Mouse (Mus musculus): ENCODE results near the gene Tlk1.
A peak's percentile ranks its signal among the peaks of the same experiment; 100 is the strongest.
"Not testable (repeated sequence)": the region's sequence is repeated elsewhere in the genome, so short reads cannot be mapped to it uniquely, and the experiment has no call there.

Gene Tlk1

GRCm38 (mm10) chr2:70823926-70824800 lies 1.4 kb downstream of the Tlk1 start:
- peak; percentile 68 for DNase-seq (ENCODE audit: low read depth, low spot score)
- H3K36me3 ChIP-seq (ENCODE audit: control insufficient read depth, insufficient read depth, low read length, poor library complexity, severe bottlenecking) = no peaks in the 10 kb centered on the region
- no peaks in the 10 kb centered on the region for H3K27me3 ChIP-seq (ENCODE audit: control insufficient read depth, insufficient read depth, low read length, poor library complexity, severe bottlenecking)

GRCm38 (mm10) chr2:70823434-70823833 lies 2.1 kb downstream of the Tlk1 start:
- H3K36me3 ChIP-seq (ENCODE audit: control insufficient read depth, insufficient read depth, low read length, poor library complexity, severe bottlenecking) = no peaks in the 10 kb centered on the region
- H3K27me3 ChIP-seq (ENCODE audit: control insufficient read depth, insufficient read depth, low read length, poor library complexity, severe bottlenecking) = no peaks in the 10 kb centered on the region
- DNase-seq (ENCODE audit: low read depth, low spot score) = no peak

GRCm38 (mm10) chr2:70816939-70817338 lies 8.6 kb downstream of the Tlk1 start:
- Histone ChIP-seq H3K27me3 (ENCODE audit: control insufficient read depth, insufficient read depth, low read length, poor library complexity, severe bottlenecking) (no peaks in the 10 kb centered on the region), H3K36me3 (ENCODE audit: control insufficient read depth, insufficient read depth, low read length, poor library complexity, severe bottlenecking) (no peaks in the 10 kb centered on the region)
- no peak for DNase-seq (ENCODE audit: low read depth, low spot score)

DNA sequence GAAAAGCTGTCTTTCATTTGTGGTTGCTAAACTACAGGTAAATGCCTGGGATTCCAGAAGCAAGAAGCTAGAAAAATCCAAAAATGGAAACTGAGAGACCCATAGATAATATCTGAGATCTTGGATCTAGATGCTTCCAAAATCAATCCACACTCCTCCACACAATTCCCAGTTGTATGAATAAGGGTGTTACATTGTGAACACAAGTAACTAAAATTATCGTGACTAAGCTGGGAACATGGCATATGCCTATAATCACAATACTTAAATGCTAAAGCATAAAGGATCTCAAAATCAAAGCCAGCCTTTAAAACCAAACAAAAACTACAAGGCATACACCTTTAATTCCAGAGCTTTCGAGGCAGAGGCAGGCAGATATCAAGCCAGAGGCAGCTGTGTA lies 9.5 kb downstream of the Tlk1 start:
- no peaks in the 10 kb centered on the region for H3K36me3 ChIP-seq (ENCODE audit: control insufficient read depth, insufficient read depth, low read length, poor library complexity, severe bottlenecking)
- DNase-seq (ENCODE audit: low read depth, low spot score) = no peak
- H3K27me3 ChIP-seq (ENCODE audit: control insufficient read depth, insufficient read depth, low read length, poor library complexity, severe bottlenecking) = no peaks in the 10 kb centered on the region

GRCm38 (mm10) chr2:70813608-70814007 lies 11.9 kb downstream of the Tlk1 start:
- Histone ChIP-seq H3K36me3 (ENCODE audit: control insufficient read depth, insufficient read depth, low read length, poor library complexity, severe bottlenecking) (no peaks in the 10 kb centered on the region), H3K27me3 (ENCODE audit: control insufficient read depth, insufficient read depth, low read length, poor library complexity, severe bottlenecking) (no peaks in the 10 kb centered on the region)
- no peak for DNase-seq (ENCODE audit: low read depth, low spot score)

GRCm38 (mm10) chr2:70811476-70811875 lies 14.1 kb downstream of the Tlk1 start:
- no peaks in the 10 kb centered on the region for H3K27me3 ChIP-seq (ENCODE audit: control insufficient read depth, insufficient read depth, low read length, poor library complexity, severe bottlenecking)
- H3K36me3 ChIP-seq (ENCODE audit: control insufficient read depth, insufficient read depth, low read length, poor library complexity, severe bottlenecking) = no peaks in the 10 kb centered on the region
- no peak for DNase-seq (ENCODE audit: low read depth, low spot score)

DNA sequence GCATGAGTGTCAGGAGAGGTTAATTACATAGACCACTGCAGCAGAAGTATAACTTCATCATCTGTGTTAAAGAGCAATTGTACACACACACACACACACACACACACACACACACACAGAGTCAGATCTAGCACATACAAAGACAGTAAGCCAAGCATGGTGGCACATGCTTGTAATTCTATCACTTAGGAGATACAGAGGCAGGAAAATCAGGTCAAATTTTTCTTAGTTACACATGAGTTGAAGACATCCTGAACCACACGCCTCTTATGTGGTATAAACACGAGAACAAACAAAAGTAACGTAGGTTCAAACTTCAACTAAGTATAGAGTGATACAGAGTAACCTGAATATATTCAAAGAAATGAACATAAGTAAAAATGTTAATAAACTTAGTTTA lies 15.6 kb downstream of the Tlk1 start:
- Histone ChIP-seq H3K36me3 (ENCODE audit: control insufficient read depth, insufficient read depth, low read length, poor library complexity, severe bottlenecking) (no peaks in the 10 kb centered on the region), H3K27me3 (ENCODE audit: control insufficient read depth, insufficient read depth, low read length, poor library complexity, severe bottlenecking) (no peaks in the 10 kb centered on the region)
- no peak for DNase-seq (ENCODE audit: low read depth, low spot score)

GRCm38 (mm10) chr2:70808681-70809080 lies 16.8 kb downstream of the Tlk1 start:
- no peak for DNase-seq (ENCODE audit: low read depth, low spot score)
- Histone ChIP-seq H3K27me3 (ENCODE audit: control insufficient read depth, insufficient read depth, low read length, poor library complexity, severe bottlenecking) (no peaks in the 10 kb centered on the region), H3K36me3 (ENCODE audit: control insufficient read depth, insufficient read depth, low read length, poor library complexity, severe bottlenecking) (no peaks in the 10 kb centered on the region)

GRCm38 (mm10) chr2:70807678-70808077 lies 17.9 kb downstream of the Tlk1 start:
- not testable (repeated sequence) for H3K36me3 ChIP-seq (ENCODE audit: control insufficient read depth, insufficient read depth, low read length, poor library complexity, severe bottlenecking); DNase-seq (ENCODE audit: low read depth, low spot score); H3K27me3 ChIP-seq (ENCODE audit: control insufficient read depth, insufficient read depth, low read length, poor library complexity, severe bottlenecking)

DNA sequence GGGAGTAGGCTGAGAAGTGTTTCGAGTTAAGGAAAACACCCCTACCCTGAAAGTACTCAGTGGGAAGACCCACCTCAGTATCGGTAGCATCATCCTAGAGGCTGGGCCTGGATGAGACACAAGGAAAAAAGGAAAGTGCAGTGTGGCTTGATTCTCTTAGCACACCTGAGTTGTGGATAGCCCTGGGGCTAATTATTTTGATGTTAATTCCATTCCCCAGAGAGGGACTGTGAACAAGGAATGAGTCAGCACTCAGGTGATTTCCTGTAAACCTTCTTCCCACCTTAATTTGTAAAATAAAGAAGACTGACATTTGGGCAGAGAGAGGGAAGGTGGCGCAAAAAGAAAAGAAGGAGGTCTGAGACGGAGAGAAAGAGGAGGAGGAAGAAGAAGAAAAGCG lies 19.5 kb downstream of the Tlk1 start:
- no peak for DNase-seq (ENCODE audit: low read depth, low spot score)
- Histone ChIP-seq H3K36me3 (ENCODE audit: control insufficient read depth, insufficient read depth, low read length, poor library complexity, severe bottlenecking) (no peaks in the 10 kb centered on the region), H3K27me3 (ENCODE audit: control insufficient read depth, insufficient read depth, low read length, poor library complexity, severe bottlenecking) (no peaks in the 10 kb centered on the region)

- H3K27me3 ChIP-seq (ENCODE audit: control insufficient read depth, insufficient read depth, low read length, poor library complexity, severe bottlenecking); DNase-seq (ENCODE audit: low read depth, low spot score); H3K36me3 ChIP-seq (ENCODE audit: control insufficient read depth, insufficient read depth, low read length, poor library complexity, severe bottlenecking): not testable (repeated sequence)
Measured at GRCm38 (mm10) chr2:70803696-70804095, 21.8 kb downstream of the Tlk1 start.

DNA sequence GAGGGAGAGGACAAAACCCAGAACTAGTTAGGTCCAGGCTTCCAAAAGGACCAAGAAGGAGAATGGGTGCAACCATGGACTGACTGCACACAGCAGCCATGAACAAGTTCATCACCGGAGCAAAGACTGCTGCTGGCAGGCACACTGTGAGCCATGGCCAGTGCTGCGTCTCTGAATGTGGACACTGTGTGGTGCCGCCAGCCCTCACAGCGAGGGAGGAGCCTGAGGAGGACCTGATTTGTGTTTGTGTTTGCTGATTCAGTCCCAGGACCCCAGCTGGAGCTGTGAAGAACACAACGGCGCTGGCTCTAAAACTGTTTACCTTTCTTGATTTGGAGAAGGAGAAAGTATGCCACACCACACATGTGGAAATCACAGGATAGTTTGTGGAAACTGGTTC lies 22.9 kb downstream of the Tlk1 start:
- DNase-seq (ENCODE audit: low read depth, low spot score) = no peak
- Histone ChIP-seq H3K36me3 (ENCODE audit: control insufficient read depth, insufficient read depth, low read length, poor library complexity, severe bottlenecking) (no peaks in the 10 kb centered on the region), H3K27me3 (ENCODE audit: control insufficient read depth, insufficient read depth, low read length, poor library complexity, severe bottlenecking) (no peaks in the 10 kb centered on the region)

- H3K36me3 ChIP-seq (ENCODE audit: control insufficient read depth, insufficient read depth, low read length, poor library complexity, severe bottlenecking) = no peaks in the 10 kb centered on the region
- H3K27me3 ChIP-seq (ENCODE audit: control insufficient read depth, insufficient read depth, low read length, poor library complexity, severe bottlenecking) = no peaks in the 10 kb centered on the region
- DNase-seq (ENCODE audit: low read depth, low spot score) = no peak
Measured at GRCm38 (mm10) chr2:70801543-70801942, 24.0 kb downstream of the Tlk1 start.

DNA sequence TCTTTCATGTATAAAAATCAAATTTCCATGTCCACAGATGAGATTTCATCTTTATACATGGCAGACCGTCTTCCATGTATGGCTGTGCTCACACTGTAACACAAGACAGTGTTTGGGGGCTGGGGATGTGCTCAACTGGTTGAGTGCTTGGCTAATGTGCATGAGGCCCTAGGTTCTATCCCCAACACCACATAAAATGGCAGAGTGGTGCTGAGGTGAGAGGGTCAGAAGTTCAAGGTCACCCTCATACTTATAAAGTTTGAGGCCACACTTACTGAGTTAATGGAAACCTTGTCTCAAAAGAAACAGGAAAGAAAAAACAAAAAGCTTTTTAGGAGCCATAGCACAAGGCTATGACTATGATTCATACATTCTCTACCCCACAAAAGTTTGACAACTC lies 25.1 kb downstream of the Tlk1 start:
- no peaks in the 10 kb centered on the region for H3K36me3 ChIP-seq (ENCODE audit: control insufficient read depth, insufficient read depth, low read length, poor library complexity, severe bottlenecking)
- DNase-seq (ENCODE audit: low read depth, low spot score) = no peak
- H3K27me3 ChIP-seq (ENCODE audit: control insufficient read depth, insufficient read depth, low read length, poor library complexity, severe bottlenecking) = no peaks in the 10 kb centered on the region

DNA sequence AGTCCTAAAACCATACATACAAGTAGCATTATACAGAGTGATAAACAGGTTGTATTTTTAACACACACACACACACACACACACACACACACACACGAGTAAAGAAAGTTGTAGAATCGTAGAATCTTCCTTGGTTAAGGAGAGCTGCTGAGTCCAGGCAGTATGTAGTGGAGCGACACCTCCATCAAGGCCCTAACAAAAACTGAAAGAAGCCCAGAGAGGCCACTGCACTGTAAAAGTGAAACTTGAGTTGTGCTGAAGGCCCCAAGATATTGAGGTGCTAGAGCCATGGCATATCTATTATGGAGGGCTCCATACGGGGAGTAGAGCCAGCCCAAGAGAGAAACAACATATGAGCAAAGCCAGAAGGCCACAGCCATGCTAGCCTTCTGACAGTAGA lies 32.3 kb downstream of the Tlk1 start:
- Histone ChIP-seq H3K27me3 (ENCODE audit: control insufficient read depth, insufficient read depth, low read length, poor library complexity, severe bottlenecking) (no peaks in the 10 kb centered on the region), H3K36me3 (ENCODE audit: control insufficient read depth, insufficient read depth, low read length, poor library complexity, severe bottlenecking) (no peaks in the 10 kb centered on the region)
- no peak for DNase-seq (ENCODE audit: low read depth, low spot score)

DNA sequence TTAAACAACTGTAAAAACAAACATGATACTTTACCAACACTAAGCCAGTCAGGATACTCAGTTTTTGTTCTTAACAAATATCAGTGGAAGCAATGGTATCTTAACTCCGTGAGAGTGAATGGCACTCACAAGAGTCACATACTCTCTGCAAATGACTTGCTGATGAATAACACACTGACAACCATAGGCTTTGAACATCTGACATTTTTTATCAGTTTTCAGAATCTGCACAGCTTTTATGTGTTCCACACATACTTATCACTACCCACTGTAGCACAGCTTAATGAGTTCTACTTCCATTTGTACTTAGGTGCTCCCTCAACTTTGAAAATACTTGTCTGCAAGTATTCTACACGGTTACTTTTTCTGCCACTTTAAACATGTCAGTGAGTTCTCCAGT lies 35.3 kb downstream of the Tlk1 start:
- no peak for DNase-seq (ENCODE audit: low read depth, low spot score)
- no peaks in the 10 kb centered on the region for H3K27me3 ChIP-seq (ENCODE audit: control insufficient read depth, insufficient read depth, low read length, poor library complexity, severe bottlenecking)
- H3K36me3 ChIP-seq (ENCODE audit: control insufficient read depth, insufficient read depth, low read length, poor library complexity, severe bottlenecking) = no peaks in the 10 kb centered on the region
